Comparison of ENCODE assay signal across 30 mouse cellular contexts in the genomic region with DNA sequence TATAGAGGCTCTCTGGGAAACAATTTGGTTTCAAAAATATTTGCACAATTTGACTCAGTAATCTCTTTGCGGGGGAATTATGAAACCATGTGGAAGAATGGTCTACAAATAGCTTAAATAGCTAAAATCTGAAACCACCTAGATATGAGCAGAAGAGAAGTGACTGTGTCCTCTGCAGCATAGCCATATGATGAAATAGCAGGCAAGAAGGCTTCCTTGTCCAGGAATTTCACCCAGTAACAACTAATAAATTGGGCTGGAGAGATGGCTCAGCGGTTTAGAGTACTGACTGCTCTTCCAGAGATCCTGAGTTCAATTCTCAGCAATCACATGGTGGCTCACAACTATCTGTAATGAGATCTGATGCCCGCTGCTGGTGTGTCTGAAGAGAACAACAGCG. TPM values are rescaled to one million over a fixed set of nuclear protein-coding genes. Genes with fewer than 3 reads are reported as not detected.
DNase-seq lines count a peak whose midpoint lies in the region; ATAC-seq and TF ChIP-seq lines count a peak whose summit lies in the region.
"Had no signal": no experiment of that assay in that cellular context is flagged by ENCODE, and none has a peak within 500 bp of the region (broad histone marks: within the 10 kb centered on the region; RNA-seq: fewer than 3 reads in every experiment).

No protein-coding gene starts in this region.

- H3K27ac ChIP-seq in lung, postnatal 0 days (ENCODE audit: low read length): no peak overlapping the region
- H3K27ac ChIP-seq: embryonic facial prominence, embryonic 12.5 days; embryonic facial prominence, embryonic 15.5 days; forebrain, embryonic 12.5 days; heart, embryonic 15.5 days; hindbrain, embryonic 10.5 days; hindbrain, embryonic 13.5 days; hindbrain, postnatal 0 days had no signal

- no peaks in the 10 kb centered on the region for H3K27me3 ChIP-seq in lung, postnatal 0 days (replicated peaks; ENCODE audit: insufficient read depth, low read length)
- H3K27me3 ChIP-seq: embryonic facial prominence, embryonic 12.5 days; embryonic facial prominence, embryonic 15.5 days; forebrain, embryonic 12.5 days; heart, embryonic 12.5 days; heart, embryonic 15.5 days; hindbrain, embryonic 13.5 days; Patski had no signal

- H3K4me1 ChIP-seq in lung, postnatal 0 days (ENCODE audit: insufficient read depth, low read depth, low read length): no peaks in the 10 kb centered on the region
- H3K4me1 ChIP-seq: embryonic facial prominence, embryonic 12.5 days; embryonic facial prominence, embryonic 15.5 days; forebrain, embryonic 12.5 days; heart, embryonic 12.5 days; heart, embryonic 15.5 days; hindbrain, embryonic 10.5 days; hindbrain, embryonic 13.5 days had no signal

- no peaks in the 10 kb centered on the region for H3K9me3 ChIP-seq in lung, postnatal 0 days (ENCODE audit: low read length)
- H3K9me3 ChIP-seq: embryonic facial prominence, embryonic 12.5 days; embryonic facial prominence, embryonic 15.5 days; forebrain, embryonic 12.5 days; heart, embryonic 15.5 days; hindbrain, embryonic 10.5 days; hindbrain, embryonic 13.5 days had no signal

- 73% methylated on average over 4 of the region's 4 CpGs for WGBS in lung, postnatal 0 days

- no peaks in the 10 kb centered on the region for H3K36me3 ChIP-seq in lung, postnatal 0 days (ENCODE audit: insufficient read depth, low read length)
- H3K36me3 ChIP-seq: embryonic facial prominence, embryonic 12.5 days; embryonic facial prominence, embryonic 15.5 days; forebrain, embryonic 12.5 days; heart, embryonic 12.5 days; heart, embryonic 15.5 days; hindbrain, embryonic 10.5 days; hindbrain, embryonic 13.5 days had no signal

- ATAC-seq in lung, postnatal 0 days: no peak
- ATAC-seq: forebrain, embryonic 16.5 days; hindbrain, postnatal 0 days; inflammation-experienced regulatory T-cells, adult 6 months; intestine, embryonic 16.5 days; Patski had no signal

- H3K4me3 ChIP-seq in lung, postnatal 0 days (ENCODE audit: low read depth, low read length): no peak overlapping the region
- H3K4me3 ChIP-seq: embryonic facial prominence, embryonic 12.5 days; embryonic facial prominence, embryonic 15.5 days; erythroblast, embryonic 14.5 days; forebrain, embryonic 12.5 days; heart, embryonic 12.5 days; heart, embryonic 15.5 days; hindbrain, embryonic 10.5 days; hindbrain, embryonic 13.5 days had no signal

- DNase-seq in lung, postnatal 0 days (ENCODE audit: low spot score): peak; percentile 46
- DNase-seq in lung, postnatal 25 days (ENCODE audit: low spot score): no peak
- peak; percentile 51 for DNase-seq in MN1 (ENCODE audit: low spot score)
- peak; percentile 42 for DNase-seq in brain, adult 2 months (ENCODE audit: low read depth, low spot score)
- DNase-seq in cerebellum, adult 11 months: no peak
- no peak for DNase-seq in urinary bladder, postnatal 25 days (ENCODE audit: low spot score)
- no peak for DNase-seq in ovary, postnatal 14 days (ENCODE audit: low spot score)
- DNase-seq: adrenal gland, postnatal 10 days; cerebellum, adult 2 months; cerebellum, adult 9-11 months; cerebellum, postnatal 25 days; gastrocnemius, postnatal 25 days; heart, adult 18-20 months; heart, postnatal 10 days; heart, postnatal 36 days; kidney, adult 18-20 months had no signal

- no peak overlapping the region for H3K4me2 ChIP-seq in lung, postnatal 0 days (replicated peaks; ENCODE audit: low read depth, low read length)
- H3K4me2 ChIP-seq: embryonic facial prominence, embryonic 12.5 days; embryonic facial prominence, embryonic 15.5 days; forebrain, embryonic 12.5 days; heart, embryonic 12.5 days; heart, embryonic 15.5 days; hindbrain, embryonic 13.5 days had no signal

- no peak for TF ChIP-seq EP300 in lung, postnatal 0 days (IDR thresholded peaks at IDR 0.05)

- TF ChIP-seq CTCF in lung, postnatal 0 days (IDR thresholded peaks at IDR 0.05): no peak

- no peak overlapping the region for H3K9ac ChIP-seq in lung, postnatal 0 days (replicated peaks; ENCODE audit: low read depth)
- H3K9ac ChIP-seq: embryonic facial prominence, embryonic 12.5 days; embryonic facial prominence, embryonic 15.5 days; forebrain, embryonic 12.5 days; heart, embryonic 12.5 days; heart, embryonic 15.5 days; hindbrain, embryonic 13.5 days had no signal

RNA-seq across cellular contexts. Expression of a gene that starts 7.6 kb away (rescaled TPM):
- polyA plus RNA-seq in lung, postnatal 0 days (2015; fragmentation: Nextera tagmentation; extraction: Ambion mirVana): 67.1 and 77.6 TPM in 2 replicates

RNA-seq across cellular contexts. Expression of a gene that starts 20.4 kb away (rescaled TPM):
- 59.8 and 70.2 TPM in 2 replicates for polyA plus RNA-seq in lung, postnatal 0 days (2015; fragmentation: Nextera tagmentation; extraction: Ambion mirVana)

RNA-seq across cellular contexts. Expression of a gene that starts 26.0 kb away (rescaled TPM):
- 1.0 and 1.1 TPM in 2 replicates for polyA plus RNA-seq in lung, postnatal 0 days (2015; fragmentation: Nextera tagmentation; extraction: Ambion mirVana)
- polyA plus RNA-seq: erythroblast, embryonic 14.5 days; gonadal fat pad, adult 2 months had no signal

Comparison
In these comparisons a context has a peak if more than half of its experiments do, and no peak if none do; other contexts are left out.
1. DNase-seq: peak in lung, postnatal 0 days (single experiment), MN1 (single experiment) and brain, adult 2 months (single experiment); none in lung, postnatal 25 days (single experiment), cerebellum, adult 11 months (single experiment), urinary bladder, postnatal 25 days (single experiment) and ovary, postnatal 14 days (single experiment).